Mouse (Mus musculus) left cerebral cortex, postnatal 14 days (tissue): ENCODE measurements around the gene Pacrg. TPM values are rescaled to one million over a fixed set of nuclear protein-coding genes. Genes with fewer than 3 reads are reported as not detected.

Source experiments
- DNase-seq, 2 experiments: peaks; one replicate each; pipeline ENCODE4 v3.0.0; 2021 to 2022; ENCODE audit warnings: low spot score in 2 of 2, mixed read lengths in 1 of 2
- intact Hi-C: fragments of 180-260 bp; cut with DNase I; formaldehyde crosslinking; loops from one replicate; pipeline ENCODE4 v1.15.1; 2025
- total RNA-seq, 2 experiments: library from RNA; stranded (reverse); gene quantifications; 2 replicates each; pipeline ENCODE4 v1.2.3; 2021

Pacrg gene
- total RNA-seq, 2 experiments from 2014 or later = 12.7 to 16.8 TPM

DNA sequence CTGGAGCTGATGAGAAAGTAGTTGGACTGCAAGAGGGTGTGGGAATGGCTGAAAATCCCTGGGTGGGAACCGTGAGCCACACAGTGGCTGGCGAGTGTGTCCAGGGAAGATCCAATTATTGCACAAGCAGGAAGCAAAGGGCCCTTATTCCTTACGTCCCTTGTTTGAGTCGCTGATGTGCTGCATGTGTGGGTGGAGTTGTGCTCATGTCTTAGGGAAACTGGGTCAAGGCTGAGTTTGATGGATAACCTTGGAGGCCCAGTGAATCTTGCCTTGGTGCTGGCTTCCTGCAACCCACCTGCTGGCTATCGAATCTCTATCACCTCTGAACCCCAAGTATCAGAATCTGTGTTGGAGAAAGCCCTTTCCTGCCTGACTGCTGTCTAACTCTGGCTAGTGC, 329.6 kb downstream of the Pacrg start:
- DNase-seq = no peak
- intact Hi-C loops = no loop called here

GRCm38 (mm10) chr17:10508088-10508487, 332.0 kb downstream of the Pacrg start:
- intact Hi-C loops = loop anchor here (5.0 kb wide), 1 partner anchor 234 kb away; no protein-coding TSS in a partner anchor
- no peak for DNase-seq

GRCm38 (mm10) chr17:10507466-10507865, 332.6 kb downstream of the Pacrg start:
- peak; percentile 58 to 62 for DNase-seq
- intact Hi-C loops = loop anchor here (5.0 kb wide), 1 partner anchor 235 kb away; no protein-coding TSS in a partner anchor

DNA sequence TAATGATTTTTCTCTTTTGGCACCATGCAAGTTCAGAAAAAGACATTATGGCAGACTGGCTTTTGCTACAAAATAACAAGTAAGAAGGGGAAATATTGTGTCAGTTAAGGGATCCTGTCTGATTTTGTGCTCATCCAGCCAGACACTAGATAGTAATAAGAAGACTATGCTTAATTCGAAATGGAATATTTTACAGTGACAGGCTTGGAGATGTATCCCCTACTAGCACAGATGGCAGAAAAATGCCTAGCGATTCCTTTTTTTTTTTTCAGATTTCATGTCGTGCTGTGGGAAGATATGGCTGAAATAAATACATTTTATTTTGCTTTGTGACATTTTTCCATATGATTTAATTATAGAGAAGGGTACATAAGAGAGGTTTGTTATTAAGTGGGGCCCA, 333.2 kb downstream of the Pacrg start:
- DNase-seq = no peak
- intact Hi-C loops = loop anchor here (5.0 kb wide), 1 partner anchor 235 kb away; no protein-coding TSS in a partner anchor

- intact Hi-C loops = no loop called here
- no peak for DNase-seq
Measured at GRCm38 (mm10) chr17:10501439-10501838, 338.7 kb downstream of the Pacrg start.

DNA sequence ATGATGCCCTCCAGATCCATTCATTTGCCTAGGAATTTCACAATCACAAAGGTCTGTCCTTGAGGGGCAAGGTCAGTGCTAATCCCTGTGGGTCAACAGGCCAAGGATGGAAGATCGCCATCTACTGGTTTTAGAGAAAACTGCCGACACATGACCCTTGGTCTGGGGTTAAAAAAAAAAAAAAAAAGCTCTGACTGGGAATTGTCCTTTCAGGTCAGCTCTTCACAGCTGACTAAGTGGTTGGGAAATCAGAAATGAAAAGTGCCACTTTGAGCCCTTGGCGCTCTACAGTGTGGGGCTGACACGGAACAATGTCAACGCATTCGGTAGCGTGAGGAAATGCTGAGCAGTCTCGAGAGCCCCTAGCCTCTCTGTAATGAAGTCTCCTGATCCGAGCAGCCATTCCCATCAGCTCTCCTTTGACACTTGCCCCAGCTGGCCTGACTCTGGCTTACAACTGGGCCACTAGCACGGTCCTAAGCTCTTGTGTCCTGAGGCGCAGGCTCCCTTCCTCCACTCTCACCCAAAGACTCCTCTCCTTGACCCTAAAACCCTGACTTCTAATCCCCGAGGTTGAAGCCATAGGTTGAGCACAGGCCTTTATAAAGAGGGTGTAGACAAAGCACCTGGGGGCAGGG, 339.2 kb downstream of the Pacrg start:
- intact Hi-C loops = no loop called here
- DNase-seq = no peak

- DNase-seq = no peak
- intact Hi-C loops = loop anchor here (10.0 kb wide), 1 partner anchor 284 kb away; no protein-coding TSS in a partner anchor
Measured at GRCm38 (mm10) chr17:10498935-10499655, 341.0 kb downstream of the Pacrg start.

GRCm38 (mm10) chr17:10497781-10498420, 342.2 kb downstream of the Pacrg start:
- intact Hi-C loops = loop anchor here (10.0 kb wide), 1 partner anchor 283 kb away; no protein-coding TSS in a partner anchor
- DNase-seq = no peak

- intact Hi-C loops = loop anchor here (10.0 kb wide), 1 partner anchor 281 kb away; no protein-coding TSS in a partner anchor
- DNase-seq = no peak
Measured at GRCm38 (mm10) chr17:10496066-10496465, 344.0 kb downstream of the Pacrg start.

DNA sequence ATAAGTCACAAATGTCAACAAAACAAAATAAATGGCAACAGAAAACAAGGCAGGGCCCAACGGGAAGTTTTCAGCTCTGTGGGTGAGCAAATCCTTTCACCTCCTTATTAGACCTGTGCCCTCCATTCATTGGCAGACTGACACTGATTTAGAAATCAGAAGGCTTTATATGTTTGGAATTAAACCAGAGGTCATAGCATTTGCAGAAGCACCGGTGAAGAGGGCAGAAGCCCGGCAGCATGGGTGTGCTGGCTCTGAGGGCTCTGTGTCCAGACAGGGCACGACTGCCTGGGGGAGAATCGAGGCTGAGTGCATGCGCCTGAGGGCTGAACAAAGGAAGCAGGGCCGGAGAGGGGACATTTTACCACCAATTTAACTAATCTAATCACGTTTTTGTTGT, 344.5 kb downstream of the Pacrg start:
- DNase-seq = no peak
- intact Hi-C loops = loop anchor here (10.0 kb wide), 1 partner anchor 281 kb away; no protein-coding TSS in a partner anchor

DNA sequence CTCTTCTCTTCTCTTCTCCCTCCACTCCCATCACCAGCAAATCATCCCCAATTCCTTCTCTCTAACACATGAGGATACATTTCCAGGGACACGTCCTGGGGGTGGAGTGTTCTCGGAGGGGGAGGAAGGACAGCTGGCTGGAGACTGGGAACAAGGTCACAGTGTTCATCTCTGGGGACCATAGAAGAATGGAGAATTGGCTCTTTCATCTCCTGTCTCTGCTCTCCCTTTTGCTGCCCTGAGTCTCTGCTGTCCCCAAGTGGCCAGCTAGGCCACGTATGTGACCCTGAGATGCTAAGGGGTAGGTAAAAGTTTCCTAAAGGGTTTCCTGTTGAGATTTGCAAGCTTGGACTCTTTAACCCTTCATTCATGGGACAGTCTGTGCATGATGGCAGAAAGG, 347.0 kb downstream of the Pacrg start:
- peak; percentile 40 to 60 for DNase-seq
- intact Hi-C loops = loop anchor here (5.0 to 10.0 kb wide), 3 partner anchors 96 to 278 kb away; partner anchors contain the start of gene Qk

GRCm38 (mm10) chr17:10490374-10491169, 349.5 kb downstream of the Pacrg start:
- no peak for DNase-seq
- intact Hi-C loops = loop anchor here (5.0 to 10.0 kb wide), 3 partner anchors 93 to 276 kb away; partner anchors contain the start of gene Qk

DNA sequence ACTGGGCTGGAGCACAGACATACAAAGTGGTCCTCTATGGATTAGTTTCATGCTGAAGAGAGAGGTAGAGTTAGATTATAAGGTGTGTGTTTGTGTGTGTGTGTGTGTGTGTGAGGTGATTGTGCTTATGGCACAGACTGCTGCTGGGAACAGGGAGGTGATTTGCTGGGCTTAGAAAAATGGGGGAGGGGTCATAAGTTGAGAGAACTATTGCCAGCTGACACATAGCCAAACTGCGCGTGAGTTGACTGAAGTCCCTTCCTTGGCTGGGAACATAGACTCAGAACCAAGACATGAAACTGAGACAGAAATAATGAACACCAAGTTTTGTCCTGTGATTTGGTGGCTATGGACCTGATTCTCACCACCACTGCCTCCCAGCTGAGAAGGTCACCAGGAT, 351.2 kb downstream of the Pacrg start:
- intact Hi-C loops = no loop called here
- DNase-seq = no peak

GRCm38 (mm10) chr17:10483945-10484546, 356.1 kb downstream of the Pacrg start:
- DNase-seq = peak in 1 of 2 experiments; percentile 36
- intact Hi-C loops = no loop called here

- intact Hi-C loops = no loop called here
Measured at GRCm38 (mm10) chr17:10481081-10481480, 359.0 kb downstream of the Pacrg start.

DNA sequence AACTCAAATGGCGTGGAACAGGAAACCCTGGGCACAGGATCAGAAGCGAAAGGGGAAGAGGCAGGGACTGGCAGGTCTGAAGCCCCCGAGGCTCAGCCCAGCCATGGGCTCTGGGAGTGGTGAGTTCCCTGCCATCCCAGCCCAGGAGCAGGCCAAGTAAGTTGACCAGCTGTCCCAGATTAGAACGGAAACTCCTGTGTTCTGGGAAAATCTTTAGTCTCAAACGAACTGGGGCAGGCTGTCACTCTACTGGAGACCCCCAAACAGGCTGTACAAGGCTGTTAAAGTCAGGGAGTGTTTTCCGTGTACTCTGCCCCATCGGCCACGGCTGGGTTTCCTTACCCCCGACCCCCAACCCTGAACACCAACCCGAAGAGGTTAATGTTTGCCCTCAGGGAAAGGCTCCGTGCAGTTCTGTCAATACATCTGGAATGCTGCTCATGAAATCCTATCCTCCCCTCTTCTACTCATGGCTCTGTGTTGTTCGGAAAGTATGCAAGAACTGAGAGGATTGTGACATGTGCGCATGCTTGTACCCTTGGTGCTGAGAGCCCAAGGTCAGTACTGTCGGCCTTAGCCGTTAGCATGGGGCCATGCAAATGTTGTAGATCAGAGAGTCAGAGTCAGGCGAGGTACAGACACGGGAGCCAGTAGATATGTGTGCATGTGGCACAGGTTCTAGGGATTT, 360.9 kb downstream of the Pacrg start:
- intact Hi-C loops = no loop called here
- no peak for DNase-seq

More at GRCm38 (mm10) chr17:10481081-10481480, 359.0 kb downstream of the Pacrg start:
- no peak for DNase-seq

DNA sequence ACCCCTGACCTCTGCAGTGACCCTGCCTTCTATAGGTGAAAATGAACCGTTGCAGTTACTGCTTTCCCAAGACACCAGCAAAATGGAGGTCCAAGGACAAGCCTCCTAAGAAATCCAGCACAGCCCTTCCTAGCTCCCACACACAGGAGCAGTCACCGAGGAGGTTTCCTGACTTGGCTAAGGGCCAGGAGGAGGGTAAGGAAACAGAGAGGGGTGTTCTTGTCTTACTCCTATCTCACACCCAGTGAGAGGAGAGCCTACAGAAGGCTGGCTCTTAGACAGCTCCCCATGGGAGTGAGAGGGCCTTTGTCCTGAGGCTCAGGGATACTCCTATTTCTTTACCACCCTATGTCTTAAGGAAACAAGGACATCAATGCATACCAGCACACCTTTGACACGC, 361.7 kb downstream of the Pacrg start:
- intact Hi-C loops = no loop called here
- DNase-seq = no peak

DNA sequence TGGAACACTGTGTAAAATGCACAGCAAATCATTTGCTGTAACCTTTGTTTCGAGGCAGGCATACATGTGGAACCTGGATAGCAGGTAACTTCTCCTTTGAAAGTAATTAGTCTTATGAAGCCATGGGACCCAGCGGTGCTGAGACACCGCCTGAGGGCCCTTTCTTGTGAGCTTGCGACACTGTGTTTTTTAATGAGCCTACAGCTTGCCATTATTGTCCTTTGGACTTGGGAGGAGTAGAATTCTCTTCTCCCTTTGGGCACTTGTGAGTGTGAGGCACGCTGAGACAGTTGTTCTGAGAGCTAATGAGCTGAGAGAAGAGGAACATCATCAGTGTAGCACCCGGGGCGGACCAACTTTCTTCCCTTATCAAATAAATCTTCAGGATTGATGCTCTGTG, 363.3 kb downstream of the Pacrg start:
- intact Hi-C loops = no loop called here

More for the DNA sequence above, 363.3 kb downstream of the Pacrg start:
- DNase-seq = no peak
